Mouse (Mus musculus) forebrain, embryonic 10.5 days (tissue): ENCODE measurements at regions not wholly inside any gene's neighbourhood (a gene's known extent, or its start where the extent isn't known, plus 50 kb on each side); places are given as distances from the start of the nearest gene placed in this dataset.
"Not testable (repeated sequence)": the region's sequence is repeated elsewhere in the genome, so short reads cannot be mapped to it uniquely, and the experiment has no call there.

ENCODE experiments used
- DNase-seq: peaks from one replicate; pipeline ENCODE4 v3.0.0-alpha.2; 2017; ENCODE audit warnings: low spot score; ENCODE audit errors: extremely low spot score
- H3K27ac ChIP-seq: fragments of 300-500 bp; sonication (generic); 2 replicates; pipeline ENCODE4 v1.5.1; 2016; ENCODE audit warnings: mild to moderate bottlenecking
- H3K27me3 ChIP-seq: fragments of 300-500 bp; sonication (generic); 2 replicates; pipeline ENCODE4 v1.6.1; 2016; ENCODE audit warnings: mild to moderate bottlenecking; ENCODE audit not compliant: poor library complexity, severe bottlenecking
- H3K36me3 ChIP-seq: fragments of 300-500 bp; sonication (generic); replicated peaks from 2 replicates; pipeline ENCODE4 v1.6.1; 2016; ENCODE audit warnings: mild to moderate bottlenecking, moderate library complexity
- H3K4me1 ChIP-seq: fragments of 300-500 bp; sonication (generic); 2 replicates; pipeline ENCODE4 v1.6.1; 2016
- H3K4me3 ChIP-seq: fragments of 300-500 bp; sonication (generic); 2 replicates; pipeline ENCODE4 v1.5.1; 2016; ENCODE audit warnings: mild to moderate bottlenecking, moderate library complexity
- H3K9me3 ChIP-seq: fragments of 300-500 bp; sonication (generic); 2 replicates; pipeline ENCODE4 v1.6.1; 2016; ENCODE audit warnings: mild to moderate bottlenecking, moderate library complexity
- WGBS: fragments of 180-500 bp; shearing (Covaris S2); methylation state at CpG from one replicate; pipeline ENCODE4 v1.1.7; 2016; 5-methylcytosine and 5-hydroxymethylcytosine counted together

- Histone ChIP-seq H3K4me3 (no peak overlapping the region), H3K27me3 (peaks cover 72% of the 10 kb centered on the region), H3K36me3 (no peaks in the 10 kb centered on the region), H3K27ac (peak overlapping the region; percentile 80), H3K9me3 (peaks cover 4% of the 10 kb centered on the region; the same call in 1 of the 2 replicates), H3K4me1 (peaks cover 48% of the 10 kb centered on the region)
- DNase-seq, result no peak
- 59% methylated on average over 3 of the region's 3 CpGs for WGBS
These were observed 59.5 kb downstream of the Tex35 start for GRCm38 (mm10) chr1:157048996-157049395.

GRCm38 (mm10) chr1:157048201-157048923 lies 60.1 kb downstream of the Tex35 start:
- Histone ChIP-seq H3K4me3 (peak overlapping the region; percentile 18; the same call in 1 of the 2 replicates), H3K27ac (peak overlapping the region; percentile 80), H3K36me3 (no peaks in the 10 kb centered on the region), H3K27me3 (peaks cover 78% of the 10 kb centered on the region), H3K9me3 (no peaks in the 10 kb centered on the region), H3K4me1 (peaks cover 52% of the 10 kb centered on the region)
- WGBS, result 6% methylated on average over 11 of the region's 11 CpGs
- peak; percentile 85 for DNase-seq

DNA sequence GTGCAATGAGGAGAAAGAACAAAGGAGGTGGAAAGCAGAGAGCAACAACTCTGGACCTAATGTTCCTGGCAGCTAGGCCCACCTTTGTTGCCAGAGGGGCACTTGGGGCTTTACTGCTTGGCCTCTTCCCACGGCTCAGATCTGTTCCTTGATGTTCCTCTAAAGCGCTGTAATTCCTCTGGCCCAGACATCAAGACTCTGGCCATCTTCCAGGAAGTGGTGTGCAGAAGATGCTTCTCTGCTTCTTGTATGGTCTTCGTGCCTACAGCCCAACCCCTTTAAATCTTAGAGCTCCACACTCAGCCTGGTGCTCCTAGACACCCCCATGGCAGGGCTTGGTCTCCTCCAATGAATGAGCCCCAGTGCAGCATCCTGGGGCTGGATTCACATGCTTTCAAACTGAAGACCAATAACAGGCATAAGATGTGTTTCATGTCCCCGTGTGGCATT lies 60.7 kb downstream of the Tex35 start:
- DNase-seq, result peak; percentile 69
- H3K9me3 ChIP-seq, result no peaks in the 10 kb centered on the region
- peak overlapping the region; percentile 18; the same call in 1 of the 2 replicates for H3K4me3 ChIP-seq
- 47% methylated on average over 4 of the region's 4 CpGs for WGBS
- peaks cover 52% of the 10 kb centered on the region for H3K4me1 ChIP-seq
- H3K36me3 ChIP-seq, result no peaks in the 10 kb centered on the region
- peaks cover 78% of the 10 kb centered on the region for H3K27me3 ChIP-seq
- peak overlapping the region; percentile 80 for H3K27ac ChIP-seq

DNA sequence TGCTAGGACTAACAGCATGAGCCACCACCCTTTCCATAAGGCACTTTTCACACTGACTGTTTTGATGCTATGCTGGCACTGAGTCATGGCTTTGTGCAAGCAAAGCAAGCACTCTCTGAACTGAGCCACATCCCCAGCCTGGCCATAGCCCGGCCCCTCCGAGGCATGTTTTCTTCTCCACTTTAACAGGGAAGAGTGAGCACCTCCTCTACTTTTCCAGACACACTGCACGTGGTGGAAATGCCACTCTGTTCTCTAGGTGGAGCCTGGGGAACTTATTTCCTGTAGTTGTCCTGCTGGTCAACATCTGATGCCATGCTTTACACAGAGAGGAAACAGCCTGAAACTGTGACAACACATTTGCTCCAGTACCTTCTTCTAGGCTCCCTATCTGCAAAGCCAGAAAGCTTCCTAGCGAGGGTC lies 61.7 kb downstream of the Tex35 start:
- no peak for DNase-seq
- Histone ChIP-seq H3K4me3 (no peak overlapping the region), H3K27me3 (peaks cover 68% of the 10 kb centered on the region), H3K27ac (peak overlapping the region; percentile 80; the same call in 1 of the 2 replicates), H3K36me3 (no peaks in the 10 kb centered on the region), H3K4me1 (peaks cover 48% of the 10 kb centered on the region), H3K9me3 (no peaks in the 10 kb centered on the region)
- 81% methylated on average over 4 of the region's 4 CpGs for WGBS

DNA sequence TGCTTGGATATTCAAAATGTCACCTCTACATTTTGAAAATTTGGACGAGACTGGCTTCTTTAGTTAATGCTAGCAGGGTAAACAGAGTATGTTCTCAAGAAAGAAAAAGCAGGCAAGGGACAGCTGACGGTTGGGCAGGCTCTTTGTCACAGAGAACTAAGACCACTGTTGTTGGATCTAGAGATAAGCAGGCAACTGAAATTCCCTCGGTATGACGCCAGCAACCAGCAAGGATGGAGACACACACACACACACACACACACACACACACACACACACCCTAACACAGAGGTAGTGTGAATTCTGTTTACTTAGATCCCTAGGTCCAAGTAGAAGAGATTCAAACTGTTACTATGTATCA lies 68.7 kb downstream of the Tex35 start:
- peak overlapping the region; percentile 80 for H3K27ac ChIP-seq
- WGBS, result 30% methylated on average over 4 of the region's 4 CpGs

DNA sequence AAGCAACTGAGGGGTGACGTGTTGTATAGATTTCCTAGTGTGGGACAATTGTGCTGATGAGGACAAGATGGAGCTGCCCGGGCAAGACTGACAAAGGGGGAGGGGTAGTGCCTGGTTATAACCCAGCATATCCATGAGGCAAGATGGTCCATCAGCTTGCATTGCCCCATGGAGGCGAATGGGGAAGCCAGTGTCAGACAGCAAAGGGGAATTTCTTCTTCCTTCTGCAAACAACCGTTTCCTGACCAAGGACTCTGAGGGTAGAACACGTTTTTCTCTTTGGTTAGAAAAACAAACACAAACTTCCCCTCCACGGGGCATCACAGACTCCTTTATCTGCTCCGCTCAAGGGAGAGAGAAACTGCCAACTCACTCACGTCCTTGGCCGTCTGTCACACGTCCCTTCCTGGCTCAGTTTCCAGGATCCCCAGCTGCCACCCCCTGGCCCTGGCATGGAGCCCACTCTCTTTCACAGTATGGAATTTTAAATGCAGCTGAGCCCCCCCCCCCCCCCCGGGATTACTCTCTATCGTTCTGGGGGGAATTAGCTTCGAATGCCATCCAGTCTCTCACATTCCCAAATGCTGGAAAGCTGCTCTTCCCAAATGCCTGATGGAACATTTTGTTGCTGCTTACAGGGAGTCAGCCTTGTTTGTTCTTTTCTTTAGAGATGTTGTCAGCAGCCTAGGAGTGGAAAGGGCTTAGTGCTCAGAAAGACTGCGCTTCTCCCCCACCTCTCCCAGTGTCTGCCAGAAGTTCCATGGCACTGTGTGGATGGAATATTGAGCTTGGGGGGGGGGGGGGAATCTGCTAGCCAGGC lies 69.3 kb downstream of the Tex35 start:
- Histone ChIP-seq H3K36me3 (no peaks in the 10 kb centered on the region), H3K27me3 (peaks cover 14% of the 10 kb centered on the region), H3K4me1 (peaks cover 58% of the 10 kb centered on the region), H3K27ac (peak overlapping the region; percentile 80), H3K4me3 (no peak overlapping the region), H3K9me3 (no peaks in the 10 kb centered on the region)
- 29% methylated on average over 14 of the region's 14 CpGs for WGBS
- DNase-seq, result no peak

More for the DNA sequence above, 68.7 kb downstream of the Tex35 start:
- Histone ChIP-seq H3K9me3 (no peaks in the 10 kb centered on the region), H3K4me3 (no peak overlapping the region), H3K4me1 (peaks cover 61% of the 10 kb centered on the region), H3K36me3 (no peaks in the 10 kb centered on the region), H3K27me3 (peaks cover 20% of the 10 kb centered on the region)
- DNase-seq, result no peak

DNA sequence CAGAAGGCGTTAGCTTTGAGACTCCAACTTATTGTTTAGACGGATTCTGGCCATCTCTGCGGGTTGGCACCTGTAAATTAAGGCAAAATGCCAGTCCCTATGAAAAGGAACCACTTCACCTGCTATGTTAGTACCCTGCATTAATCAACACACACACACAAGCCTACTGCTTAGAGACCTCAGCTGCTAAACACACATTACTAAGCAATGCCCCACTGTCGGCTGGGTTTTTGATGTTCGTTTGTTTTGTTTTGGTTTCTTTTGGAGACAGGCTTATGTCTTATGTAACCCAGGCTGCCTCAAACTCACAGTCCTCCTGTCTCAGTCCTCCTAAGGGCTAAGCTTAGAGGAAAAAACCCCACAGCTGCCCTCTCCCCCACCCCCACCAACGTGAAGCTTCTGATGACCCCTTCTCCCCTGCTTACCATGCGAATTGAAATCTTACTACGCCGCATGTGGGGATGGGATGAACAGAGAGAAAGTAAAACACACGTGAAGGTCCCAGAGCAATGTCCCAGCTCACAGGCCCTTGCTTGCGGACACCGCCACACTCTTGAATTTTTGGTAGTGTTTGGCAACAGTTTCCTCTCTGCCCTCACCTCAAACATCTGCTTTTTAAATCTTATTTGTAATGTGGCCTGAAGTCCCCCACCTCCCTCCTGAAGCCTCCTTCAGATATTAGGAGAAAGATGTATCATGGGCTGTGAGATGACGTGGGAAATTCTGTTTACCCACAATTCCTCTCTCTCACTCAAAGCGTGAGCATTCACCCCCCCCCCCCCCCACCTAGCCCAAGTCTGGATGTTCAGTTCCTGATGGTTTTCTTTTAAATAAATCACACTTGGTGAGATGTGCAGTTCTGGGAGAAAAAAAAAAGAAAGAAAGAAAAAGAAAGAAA lies 70.1 kb downstream of the Tex35 start:
- no peaks in the 10 kb centered on the region for H3K9me3 ChIP-seq
- peaks cover 6% of the 10 kb centered on the region; the same call in 1 of the 2 replicates for H3K27me3 ChIP-seq
- 82% methylated on average over 14 of the region's 14 CpGs for WGBS
- no peak overlapping the region for H3K4me3 ChIP-seq
- no peak for DNase-seq
- H3K4me1 ChIP-seq, result peaks cover 50% of the 10 kb centered on the region
- H3K36me3 ChIP-seq, result no peaks in the 10 kb centered on the region
- H3K27ac ChIP-seq, result peak overlapping the region; percentile 80

- 0 out of 2 replicates have a peak overlapping the region, but pooled peaks have one; percentile 80 for H3K27ac ChIP-seq
- H3K36me3 ChIP-seq, result no peaks in the 10 kb centered on the region
- no peaks in the 10 kb centered on the region for H3K9me3 ChIP-seq
- no peak overlapping the region for H3K4me3 ChIP-seq
- 85% methylated on average over 10 of the region's 10 CpGs for WGBS
- peaks cover 5% of the 10 kb centered on the region; the same call in 1 of the 2 replicates for H3K27me3 ChIP-seq
- H3K4me1 ChIP-seq, result peaks cover 50% of the 10 kb centered on the region
- no peak for DNase-seq
These were observed 71.1 kb downstream of the Tex35 start for GRCm38 (mm10) chr1:157037246-157037991.

DNA sequence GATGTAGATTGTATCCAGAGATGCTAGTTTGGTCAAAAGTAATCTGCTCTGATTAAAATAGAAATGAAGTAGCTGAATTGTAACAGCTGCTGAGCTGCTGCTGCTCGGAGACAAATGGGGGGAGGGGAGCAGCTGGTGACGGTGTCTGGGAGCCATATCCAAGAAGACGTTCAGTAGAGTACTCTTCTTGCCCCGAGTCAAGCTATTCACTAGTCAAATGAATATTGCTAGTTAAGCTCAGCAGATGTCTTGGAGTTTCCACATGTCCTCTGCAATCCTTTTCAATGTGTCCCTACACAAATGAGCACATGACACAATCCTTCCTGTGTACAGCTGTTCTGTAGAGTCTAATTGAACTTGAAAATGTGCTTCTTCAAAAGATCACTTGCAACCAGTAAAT lies 71.7 kb downstream of the Tex35 start:
- H3K36me3 ChIP-seq, result no peaks in the 10 kb centered on the region
- 0 out of 2 replicates have a peak overlapping the region, but pooled peaks have one; percentile 80 for H3K27ac ChIP-seq
- H3K4me1 ChIP-seq, result peaks cover 50% of the 10 kb centered on the region
- H3K4me3 ChIP-seq, result no peak overlapping the region
- H3K27me3 ChIP-seq, result peaks cover 5% of the 10 kb centered on the region; the same call in 1 of the 2 replicates
- WGBS, result 71% methylated on average over 4 of the region's 4 CpGs
- no peaks in the 10 kb centered on the region for H3K9me3 ChIP-seq
- DNase-seq, result no peak

DNA sequence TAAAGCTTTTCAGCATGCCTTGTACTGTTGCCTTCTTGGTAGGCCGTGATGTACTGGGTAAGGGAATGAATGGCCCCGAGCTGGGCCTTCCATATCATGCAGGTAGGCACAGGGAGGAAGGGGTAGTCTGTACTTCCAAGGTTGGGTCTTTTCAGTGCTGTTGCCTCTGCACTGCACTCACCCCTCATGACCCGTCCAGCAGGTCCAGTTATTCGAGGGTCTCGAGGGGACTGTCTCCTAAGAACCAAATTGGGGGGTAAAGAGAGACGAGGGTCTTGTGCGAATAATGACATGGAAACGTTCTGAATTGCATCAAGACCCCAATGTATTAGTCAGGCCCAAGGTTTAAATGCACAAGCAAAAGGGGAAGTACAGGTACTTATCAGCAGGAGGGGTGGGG lies 73.3 kb downstream of the Tex35 start:
- not testable (repeated sequence) for H3K27ac ChIP-seq, H3K36me3 ChIP-seq, H3K9me3 ChIP-seq, DNase-seq, H3K4me3 ChIP-seq, H3K27me3 ChIP-seq
- WGBS, result 95% methylated on average over 8 of the region's 8 CpGs
- H3K4me1 ChIP-seq, result peaks cover 44% of the 10 kb centered on the region

DNA sequence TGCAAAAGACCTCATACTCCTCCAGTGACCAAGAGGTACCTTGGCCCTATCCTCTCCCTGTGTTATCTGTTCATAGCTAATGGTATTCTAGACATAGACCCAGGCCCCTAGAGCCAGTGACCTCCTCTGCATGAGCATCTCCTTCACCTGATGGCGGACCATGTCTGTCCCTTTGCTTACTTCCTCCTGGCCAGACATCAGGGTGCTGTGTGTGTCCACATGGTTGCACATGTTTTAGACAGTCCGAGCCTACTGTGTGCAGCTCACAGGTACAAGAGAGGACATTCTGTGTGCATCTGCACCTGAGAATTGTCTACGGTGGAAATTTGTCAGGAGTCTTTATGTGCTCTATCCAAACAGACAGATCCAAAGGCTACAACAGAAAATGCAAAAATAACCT lies 79.8 kb downstream of the Tex35 start:
- H3K36me3 ChIP-seq, result no peaks in the 10 kb centered on the region
- peaks cover 17% of the 10 kb centered on the region for H3K4me1 ChIP-seq
- 93% methylated on average over 3 of the region's 3 CpGs for WGBS
- no peak overlapping the region for H3K4me3 ChIP-seq
- H3K9me3 ChIP-seq, result no peaks in the 10 kb centered on the region
- DNase-seq, result no peak
- no peaks in the 10 kb centered on the region for H3K27me3 ChIP-seq
- no peak overlapping the region for H3K27ac ChIP-seq

GRCm38 (mm10) chr1:157027681-157028080 lies 80.8 kb downstream of the Tex35 start:
- Histone ChIP-seq H3K27me3 (no peaks in the 10 kb centered on the region), H3K27ac (no peak overlapping the region), H3K9me3 (no peaks in the 10 kb centered on the region), H3K4me1 (peaks cover 17% of the 10 kb centered on the region), H3K4me3 (no peak overlapping the region), H3K36me3 (no peaks in the 10 kb centered on the region)
- WGBS, result 89% methylated on average over 7 of the region's 7 CpGs
- DNase-seq, result no peak
